ENCODE assay signal across 12 mouse cellular contexts in genomic region chr19:29842973-29843372, GRCm38 (mm10). TPM values are rescaled to one million over a fixed set of nuclear protein-coding genes. Genes with fewer than 3 reads are reported as not detected.
A peak's percentile ranks its signal among the peaks of the same experiment; 100 is the strongest.
DNase-seq lines count a peak whose midpoint lies in the region; ATAC-seq and TF ChIP-seq lines count a peak whose summit lies in the region.
"Had no signal": no experiment of that assay in that cellular context is flagged by ENCODE, and none has a peak within 500 bp of the region (broad histone marks: within the 10 kb centered on the region; RNA-seq: fewer than 3 reads in every experiment).

No protein-coding gene starts in this region.

- H3K4me3 ChIP-seq in forebrain, postnatal 0 days (ENCODE audit: low read depth, low read length): no peak overlapping the region
- H3K4me3 ChIP-seq in forebrain, embryonic 13.5 days: no peak overlapping the region
- H3K4me3 ChIP-seq in midbrain, embryonic 13.5 days (replicated peaks): no peak overlapping the region
- H3K4me3 ChIP-seq in midbrain, embryonic 14.5 days (replicated peaks; ENCODE audit: low read depth, low read length): no peak overlapping the region
- H3K4me3 ChIP-seq in kidney, embryonic 16.5 days (ENCODE audit: low read length): no peak overlapping the region
- no peak overlapping the region for H3K4me3 ChIP-seq in stomach, embryonic 15.5 days (replicated peaks)

- no peaks in the 10 kb centered on the region for H3K9me3 ChIP-seq in forebrain, postnatal 0 days (ENCODE audit: low read length)
- no peaks in the 10 kb centered on the region for H3K9me3 ChIP-seq in forebrain, embryonic 13.5 days (replicated peaks)
- H3K9me3 ChIP-seq in midbrain, embryonic 13.5 days: no peaks in the 10 kb centered on the region
- H3K9me3 ChIP-seq in midbrain, embryonic 14.5 days (ENCODE audit: control insufficient read depth, low read length): no peaks in the 10 kb centered on the region
- H3K9me3 ChIP-seq in kidney, embryonic 16.5 days (ENCODE audit: low read length): no peaks in the 10 kb centered on the region
- H3K9me3 ChIP-seq in stomach, embryonic 15.5 days: no peaks in the 10 kb centered on the region

- H3K4me2 ChIP-seq in forebrain, postnatal 0 days (ENCODE audit: low read depth): no peak overlapping the region
- no peak overlapping the region; the same call in 1 of the 2 replicates for H3K4me2 ChIP-seq in forebrain, embryonic 13.5 days
- no peak overlapping the region for H3K4me2 ChIP-seq in midbrain, embryonic 13.5 days (replicated peaks)
- H3K4me2 ChIP-seq in midbrain, embryonic 14.5 days (ENCODE audit: low read length): no peak overlapping the region
- no peak overlapping the region for H3K4me2 ChIP-seq in kidney, embryonic 16.5 days (replicated peaks; ENCODE audit: low read depth, low read length)
- no peak overlapping the region for H3K4me2 ChIP-seq in stomach, embryonic 15.5 days
- H3K4me2 ChIP-seq: heart, embryonic 11.5 days had no signal

- no peak for ATAC-seq in forebrain, postnatal 0 days
- no peak for ATAC-seq in forebrain, embryonic 13.5 days
- ATAC-seq in midbrain, embryonic 13.5 days: no peak
- ATAC-seq in midbrain, embryonic 14.5 days (ENCODE audit: low FRiP score, low TSS enrichment): no peak
- peak; percentile 51; the same call in 1 of the 2 replicates for ATAC-seq in kidney, embryonic 16.5 days (ENCODE audit: low FRiP score, low TSS enrichment)
- no peak for ATAC-seq in stomach, embryonic 15.5 days (ENCODE audit: insufficient read depth, low FRiP score, low read depth)

- H3K9ac ChIP-seq in forebrain, postnatal 0 days: no peak overlapping the region
- H3K9ac ChIP-seq in forebrain, embryonic 13.5 days: no peak overlapping the region
- no peak overlapping the region for H3K9ac ChIP-seq in midbrain, embryonic 13.5 days (replicated peaks)
- H3K9ac ChIP-seq in midbrain, embryonic 14.5 days (replicated peaks; ENCODE audit: low read length): no peak overlapping the region
- H3K9ac ChIP-seq in kidney, embryonic 16.5 days (replicated peaks; ENCODE audit: low read length): no peak overlapping the region
- H3K9ac ChIP-seq in stomach, embryonic 15.5 days: no peak overlapping the region

- no peak for TF ChIP-seq CTCF in forebrain, postnatal 0 days (IDR thresholded peaks at IDR 0.05; ENCODE audit: low read depth)

- no peak for DNase-seq in forebrain, postnatal 0 days
- DNase-seq in midbrain, embryonic 14.5 days: no peak
- DNase-seq in adrenal gland, adult 2 months: no peak
- no peak for DNase-seq in urinary bladder, postnatal 25 days (ENCODE audit: low spot score)
- DNase-seq: liver; lung, postnatal 10 days; thymus, adult 18-20 months had no signal

- H3K27ac ChIP-seq in forebrain, postnatal 0 days (ENCODE audit: low read depth, low read length): peak overlapping the region; percentile 35; the same call in 1 of the 2 replicates
- no peak overlapping the region for H3K27ac ChIP-seq in forebrain, embryonic 13.5 days
- H3K27ac ChIP-seq in midbrain, embryonic 13.5 days: peak overlapping the region; percentile 54
- no peak overlapping the region for H3K27ac ChIP-seq in midbrain, embryonic 14.5 days (replicated peaks; ENCODE audit: low read depth, low read length)
- peak overlapping the region; percentile 70 for H3K27ac ChIP-seq in kidney, embryonic 16.5 days (ENCODE audit: low read length)
- H3K27ac ChIP-seq in stomach, embryonic 15.5 days: peak overlapping the region; percentile 57; the same call in 1 of the 2 replicates

- no peaks in the 10 kb centered on the region for H3K36me3 ChIP-seq in forebrain, postnatal 0 days (ENCODE audit: insufficient read depth)
- H3K36me3 ChIP-seq in forebrain, embryonic 13.5 days (ENCODE audit: poor library complexity, severe bottlenecking): no peaks in the 10 kb centered on the region
- H3K36me3 ChIP-seq in midbrain, embryonic 13.5 days: no peaks in the 10 kb centered on the region
- H3K36me3 ChIP-seq in midbrain, embryonic 14.5 days (ENCODE audit: control insufficient read depth, insufficient read depth, low read length): no peaks in the 10 kb centered on the region
- H3K36me3 ChIP-seq in kidney, embryonic 16.5 days (ENCODE audit: insufficient read depth, low read length): no peaks in the 10 kb centered on the region
- no peaks in the 10 kb centered on the region for H3K36me3 ChIP-seq in stomach, embryonic 15.5 days

- H3K4me1 ChIP-seq in forebrain, postnatal 0 days (ENCODE audit: insufficient read depth): peaks cover 4% of the 10 kb centered on the region; the same call in 1 of the 2 replicates
- H3K4me1 ChIP-seq in forebrain, embryonic 13.5 days: peaks cover 27% of the 10 kb centered on the region
- H3K4me1 ChIP-seq in midbrain, embryonic 13.5 days (replicated peaks): peaks cover 25% of the 10 kb centered on the region
- H3K4me1 ChIP-seq in midbrain, embryonic 14.5 days (ENCODE audit: control insufficient read depth, insufficient read depth, low read length): peaks cover 24% of the 10 kb centered on the region
- H3K4me1 ChIP-seq in kidney, embryonic 16.5 days (ENCODE audit: insufficient read depth, low read length): peaks cover 18% of the 10 kb centered on the region
- no peaks in the 10 kb centered on the region for H3K4me1 ChIP-seq in stomach, embryonic 15.5 days

- 52% methylated on average over 8 of the region's 8 CpGs for WGBS in forebrain, postnatal 0 days
- 67% methylated on average over 8 of the region's 8 CpGs for WGBS in forebrain, embryonic 13.5 days
- WGBS in midbrain, embryonic 13.5 days: 84% methylated on average over 8 of the region's 8 CpGs
- 84% methylated on average over 8 of the region's 8 CpGs for WGBS in midbrain, embryonic 14.5 days
- 19% methylated on average over 8 of the region's 8 CpGs for WGBS in kidney, embryonic 16.5 days
- 72% methylated on average over 8 of the region's 8 CpGs for WGBS in stomach, embryonic 15.5 days

- H3K27me3 ChIP-seq in forebrain, postnatal 0 days (ENCODE audit: insufficient read depth, low read length): no peaks in the 10 kb centered on the region
- peaks cover 50% of the 10 kb centered on the region for H3K27me3 ChIP-seq in forebrain, embryonic 13.5 days
- H3K27me3 ChIP-seq in midbrain, embryonic 13.5 days: no peaks in the 10 kb centered on the region
- H3K27me3 ChIP-seq in midbrain, embryonic 14.5 days (ENCODE audit: control insufficient read depth, insufficient read depth, low read length): no peaks in the 10 kb centered on the region
- H3K27me3 ChIP-seq in kidney, embryonic 16.5 days (ENCODE audit: insufficient read depth, low read length): no peaks in the 10 kb centered on the region
- no peaks in the 10 kb centered on the region for H3K27me3 ChIP-seq in stomach, embryonic 15.5 days (replicated peaks)

RNA-seq across cellular contexts. Expression of gene Ranbp6, which starts 30.2 kb away (rescaled TPM):
- 48.5 and 58.7 TPM in 2 replicates for total RNA-seq in forebrain, postnatal 0 days (2014; rRNA removed)
- 26.4 and 32.2 TPM in 2 replicates for polyA plus RNA-seq in forebrain, postnatal 0 days (2015; fragmentation: Nextera tagmentation; extraction: Ambion mirVana)
- 35.8 and 37.0 TPM in 2 replicates for polyA plus RNA-seq in forebrain, embryonic 13.5 days (2015; fragmentation: Nextera tagmentation; extraction: Ambion mirVana)
- 46.4 and 50.1 TPM in 2 replicates for polyA plus RNA-seq in midbrain, embryonic 13.5 days (2015; fragmentation: Nextera tagmentation; extraction: Ambion mirVana)
- polyA plus RNA-seq in midbrain, embryonic 14.5 days (2014; fragmentation: Nextera tagmentation; extraction: Ambion mirVana): 42.1 and 66.7 TPM in 2 replicates
- 17.9 and 18.2 TPM in 2 replicates for polyA plus RNA-seq in kidney, embryonic 16.5 days (2015; fragmentation: Nextera tagmentation; extraction: Ambion mirVana)
- polyA plus RNA-seq in stomach, embryonic 15.5 days (2015; fragmentation: Nextera tagmentation; extraction: Ambion mirVana): 14.4 and 15.7 TPM in 2 replicates
- 10 to 100 TPM; 13.6 to 16.6 TPM for total RNA-seq in adrenal gland, adult 2 months (2021)
- 0.32 and 0.76 TPM in 2 replicates for polyA plus RNA-seq in adrenal gland, adult 2 months (2012; rRNA removed)

RNA-seq across cellular contexts. Expression of gene 9930021J03Rik, which starts 37.2 kb away (rescaled TPM):
- 29.7 and 35.0 TPM in 2 replicates for total RNA-seq in forebrain, postnatal 0 days (2014; rRNA removed)
- 4.5 and 5.7 TPM in 2 replicates for polyA plus RNA-seq in forebrain, postnatal 0 days (2015; fragmentation: Nextera tagmentation; extraction: Ambion mirVana)
- 7.0 and 7.6 TPM in 2 replicates for polyA plus RNA-seq in forebrain, embryonic 13.5 days (2015; fragmentation: Nextera tagmentation; extraction: Ambion mirVana)
- polyA plus RNA-seq in midbrain, embryonic 13.5 days (2015; fragmentation: Nextera tagmentation; extraction: Ambion mirVana): 7.6 and 7.7 TPM in 2 replicates
- 12.2 and 13.6 TPM in 2 replicates for polyA plus RNA-seq in midbrain, embryonic 14.5 days (2014; fragmentation: Nextera tagmentation; extraction: Ambion mirVana)
- 4.6 and 5.6 TPM in 2 replicates for polyA plus RNA-seq in kidney, embryonic 16.5 days (2015; fragmentation: Nextera tagmentation; extraction: Ambion mirVana)
- 4.7 and 5.2 TPM in 2 replicates for polyA plus RNA-seq in stomach, embryonic 15.5 days (2015; fragmentation: Nextera tagmentation; extraction: Ambion mirVana)
- total RNA-seq in adrenal gland, adult 2 months (2021): 10 to 100 TPM; 13.5 to 20.1 TPM
- polyA plus RNA-seq in adrenal gland, adult 2 months (2012; rRNA removed): 1.2 and 1.3 TPM in 2 replicates

Comparison
In these comparisons a context has a peak if more than half of its experiments do, and no peak if none do; other contexts are left out.
1. H3K27ac ChIP-seq: peak in forebrain, postnatal 0 days (single experiment), midbrain, embryonic 13.5 days (single experiment), kidney, embryonic 16.5 days (single experiment) and stomach, embryonic 15.5 days (single experiment); none in forebrain, embryonic 13.5 days (single experiment) and midbrain, embryonic 14.5 days (single experiment).